Mouse (Mus musculus) lung, embryonic 15.5 days (tissue): Measurements from ENCODE around the gene Btd. TPM values are rescaled to one million over a fixed set of nuclear protein-coding genes. Genes with fewer than 3 reads are reported as not detected.

Source experiments
- ATAC-seq: fragments of 200-750 bp; cut with Nextera tagmentation; 2 replicates; pipeline ENCODE4 v1.8.0; 2017; ENCODE audit warnings: moderate number of reproducible peaks, borderline replicate concordance; ENCODE audit not compliant: low FRiP score, low TSS enrichment; ENCODE audit errors: extremely low read depth
- H3K27ac ChIP-seq: fragments of 300-500 bp; sonication (generic); 2 replicates; pipeline ENCODE4 v1.5.1; 2015; ENCODE audit warnings: moderate library complexity, mild to moderate bottlenecking, inconsistent platforms
- H3K27me3 ChIP-seq: fragments of 300-500 bp; sonication (generic); 2 replicates; pipeline ENCODE4 v1.6.1; 2015; ENCODE audit warnings: inconsistent platforms
- H3K36me3 ChIP-seq: fragments of 300-500 bp; sonication (generic); 2 replicates; pipeline ENCODE4 v1.6.1; 2015; ENCODE audit warnings: inconsistent platforms
- H3K4me1 ChIP-seq: fragments of 300-500 bp; sonication (generic); 2 replicates; pipeline ENCODE4 v1.6.1; 2015; ENCODE audit warnings: inconsistent platforms
- H3K4me2 ChIP-seq: fragments of 300-500 bp; sonication (generic); 2 replicates; pipeline ENCODE4 v1.6.1; 2015; ENCODE audit warnings: inconsistent platforms, mild to moderate bottlenecking, moderate library complexity
- H3K4me3 ChIP-seq: fragments of 300-500 bp; sonication (generic); 2 replicates; pipeline ENCODE4 v1.5.1; 2015; ENCODE audit warnings: mild to moderate bottlenecking, inconsistent platforms
- H3K9ac ChIP-seq: fragments of 300-500 bp; sonication (generic); 2 replicates; pipeline ENCODE4 v1.6.1; 2015; ENCODE audit warnings: inconsistent platforms
- H3K9me3 ChIP-seq: fragments of 300-500 bp; sonication (generic); 2 replicates; pipeline ENCODE4 v1.6.1; 2016; ENCODE audit warnings: inconsistent platforms
- WGBS: fragments of 180-500 bp; shearing (Covaris S2); methylation state at CpG from one replicate; pipeline ENCODE4 v1.1.7; 2015; 5-methylcytosine and 5-hydroxymethylcytosine counted together
- polyA plus RNA-seq: library from polyadenylated mRNA; unstranded; fragments of >200 nt; fragmentation: Nextera tagmentation; extraction: Ambion mirVana; gene quantifications from 2 replicates; pipeline ENCODE4 v1.2.1, GENCODE M21; 2015

Btd gene
- polyA plus RNA-seq, 1 experiment from 2014 or later, result 26.0 TPM

GRCm38 (mm10) chr14:31617204-31617603 lies 23.6 kb upstream of the Btd start:
- H3K4me2 ChIP-seq, result no peak overlapping the region
- no peaks in the 10 kb centered on the region for H3K9me3 ChIP-seq
- no peak for ATAC-seq
- no peaks in the 10 kb centered on the region for H3K36me3 ChIP-seq
- H3K4me1 ChIP-seq, result peaks cover 4% of the 10 kb centered on the region; the same call in 1 of the 2 replicates
- H3K27ac ChIP-seq, result no peak overlapping the region
- no peak overlapping the region for H3K4me3 ChIP-seq
- no peaks in the 10 kb centered on the region for H3K27me3 ChIP-seq
- no peak overlapping the region for H3K9ac ChIP-seq
- WGBS, result 82% methylated on average over 9 of the region's 9 CpGs

GRCm38 (mm10) chr14:31617997-31618396 lies 22.8 kb upstream of the Btd start:
- Histone ChIP-seq H3K4me1 (peaks cover 4% of the 10 kb centered on the region; the same call in 1 of the 2 replicates), H3K4me2 (no peak overlapping the region), H3K9ac (no peak overlapping the region), H3K27me3 (no peaks in the 10 kb centered on the region), H3K36me3 (no peaks in the 10 kb centered on the region), H3K4me3 (no peak overlapping the region), H3K27ac (no peak overlapping the region), H3K9me3 (no peaks in the 10 kb centered on the region)
- no peak for ATAC-seq
- 74% methylated on average over 3 of the region's 3 CpGs for WGBS

- no peak overlapping the region for H3K4me3 ChIP-seq
- H3K4me1 ChIP-seq, result peaks cover 4% of the 10 kb centered on the region; the same call in 1 of the 2 replicates
- no peak overlapping the region for H3K9ac ChIP-seq
- H3K27ac ChIP-seq, result no peak overlapping the region
- H3K27me3 ChIP-seq, result no peaks in the 10 kb centered on the region
- H3K4me2 ChIP-seq, result no peak overlapping the region
- no peak for ATAC-seq
- no peaks in the 10 kb centered on the region for H3K36me3 ChIP-seq
- 57% methylated on average over 9 of the region's 9 CpGs for WGBS
- no peaks in the 10 kb centered on the region for H3K9me3 ChIP-seq
Measured at GRCm38 (mm10) chr14:31620591-31621223, 20.1 kb upstream of the Btd start.

GRCm38 (mm10) chr14:31622748-31623147 lies 18.1 kb upstream of the Btd start:
- Histone ChIP-seq H3K27me3 (no peaks in the 10 kb centered on the region), H3K4me1 (peaks cover 4% of the 10 kb centered on the region; the same call in 1 of the 2 replicates), H3K27ac (no peak overlapping the region), H3K9me3 (no peaks in the 10 kb centered on the region), H3K4me3 (no peak overlapping the region), H3K4me2 (no peak overlapping the region), H3K9ac (no peak overlapping the region), H3K36me3 (no peaks in the 10 kb centered on the region)
- ATAC-seq, result no peak
- 80% methylated on average over 12 of the region's 12 CpGs for WGBS

GRCm38 (mm10) chr14:31630677-31631076 lies 10.2 kb upstream of the Btd start:
- no peak overlapping the region for H3K4me2 ChIP-seq
- H3K27ac ChIP-seq, result no peak overlapping the region
- WGBS, result 74% methylated on average over 7 of the region's 7 CpGs
- ATAC-seq, result no peak
- H3K9ac ChIP-seq, result no peak overlapping the region
- no peaks in the 10 kb centered on the region for H3K36me3 ChIP-seq
- H3K9me3 ChIP-seq, result no peaks in the 10 kb centered on the region
- no peak overlapping the region for H3K4me3 ChIP-seq
- H3K4me1 ChIP-seq, result no peaks in the 10 kb centered on the region
- H3K27me3 ChIP-seq, result no peaks in the 10 kb centered on the region

GRCm38 (mm10) chr14:31640346-31640889 lies 410 bp upstream of the Btd start, which contains the start of gene Gm49387:
Gm49387 (minus strand) TSS chr14:31640878.
- Histone ChIP-seq H3K27me3 (no peaks in the 10 kb centered on the region), H3K4me2 (peak within 1 kb of the TSS; percentile 97), H3K4me3 (peak within 1 kb of the TSS; percentile 91), H3K9me3 (no peaks in the 10 kb centered on the region), H3K4me1 (peaks cover 14% of the 10 kb centered on the region), H3K36me3 (no peaks in the 10 kb centered on the region), H3K27ac (peak within 1 kb of the TSS; percentile 89), H3K9ac (peak within 1 kb of the TSS; percentile 68)
- ATAC-seq, result peak; percentile 51; the same call in 1 of the 2 replicates
- WGBS, result 3% methylated on average over 26 of the region's 26 CpGs

GRCm38 (mm10) chr14:31641506-31642155 lies 803 bp downstream of the Btd start:
- 57% methylated on average over 9 of the region's 9 CpGs for WGBS
- no peaks in the 10 kb centered on the region for H3K9me3 ChIP-seq
- no peak for ATAC-seq
- H3K36me3 ChIP-seq, result no peaks in the 10 kb centered on the region
- peak overlapping the region; percentile 89 for H3K27ac ChIP-seq
- peak overlapping the region; percentile 68 for H3K9ac ChIP-seq
- H3K4me1 ChIP-seq, result peaks cover 14% of the 10 kb centered on the region
- H3K4me2 ChIP-seq, result peak overlapping the region; percentile 97
- H3K4me3 ChIP-seq, result peak overlapping the region; percentile 91
- H3K27me3 ChIP-seq, result no peaks in the 10 kb centered on the region

- WGBS, result 72% methylated on average over 5 of the region's 5 CpGs
Measured at GRCm38 (mm10) chr14:31644183-31644830, 3.5 kb downstream of the Btd start.

GRCm38 (mm10) chr14:31644931-31645547 lies 4.2 kb downstream of the Btd start:
- ATAC-seq, result no peak
- Histone ChIP-seq H3K27ac (no peak overlapping the region), H3K9me3 (no peaks in the 10 kb centered on the region), H3K36me3 (no peaks in the 10 kb centered on the region), H3K9ac (no peak overlapping the region), H3K27me3 (no peaks in the 10 kb centered on the region), H3K4me1 (peaks cover 11% of the 10 kb centered on the region), H3K4me3 (no peak overlapping the region), H3K4me2 (no peak overlapping the region)
- WGBS, result 67% methylated on average over 3 of the region's 3 CpGs

More at GRCm38 (mm10) chr14:31644183-31644830, 3.5 kb downstream of the Btd start:
- no peak overlapping the region for H3K27ac ChIP-seq
- no peak for ATAC-seq
- H3K9me3 ChIP-seq, result no peaks in the 10 kb centered on the region
- H3K4me1 ChIP-seq, result peaks cover 14% of the 10 kb centered on the region
- H3K9ac ChIP-seq, result no peak overlapping the region
- H3K36me3 ChIP-seq, result no peaks in the 10 kb centered on the region
- no peaks in the 10 kb centered on the region for H3K27me3 ChIP-seq
- no peak overlapping the region for H3K4me2 ChIP-seq
- no peak overlapping the region for H3K4me3 ChIP-seq

- Histone ChIP-seq H3K9ac (no peak overlapping the region), H3K4me2 (no peak overlapping the region), H3K36me3 (no peaks in the 10 kb centered on the region), H3K4me3 (no peak overlapping the region), H3K27me3 (no peaks in the 10 kb centered on the region), H3K27ac (no peak overlapping the region), H3K9me3 (peaks cover 4% of the 10 kb centered on the region; the same call in 1 of the 2 replicates), H3K4me1 (peaks cover 7% of the 10 kb centered on the region)
- 82% methylated on average over 7 of the region's 7 CpGs for WGBS
- ATAC-seq, result no peak
Measured at GRCm38 (mm10) chr14:31645920-31646319, 5.1 kb downstream of the Btd start.

GRCm38 (mm10) chr14:31647991-31648390 lies 7.2 kb downstream of the Btd start:
- Histone ChIP-seq H3K27me3 (no peaks in the 10 kb centered on the region), H3K9me3 (peaks cover 4% of the 10 kb centered on the region; the same call in 1 of the 2 replicates), H3K27ac (no peak overlapping the region), H3K4me2 (no peak overlapping the region), H3K36me3 (no peaks in the 10 kb centered on the region), H3K4me3 (no peak overlapping the region), H3K4me1 (0 out of 2 replicates have a peak, but pooled peaks cover 4% of the 10 kb centered on the region), H3K9ac (no peak overlapping the region)
- WGBS, result 84% methylated on average over 10 of the region's 10 CpGs
- ATAC-seq, result no peak
